Mouse (Mus musculus) small intestine, adult 2 months (tissue): ENCODE data around the gene Ttc9.

Experiments
- CTCF ChIP-seq: fragments of 200-500 bp; IDR thresholded peaks from 2 replicates; pipeline ENCODE4 v1.5.1; 2012; ENCODE audit warnings: low read depth, mild to moderate bottlenecking, control low read depth, inconsistent platforms, low read length, moderate library complexity, mixed read lengths; ENCODE audit not compliant: insufficient replicate concordance, insufficient read length; ENCODE audit errors: extremely low read depth
- POLR2A ChIP-seq: fragments of 200-500 bp; IDR thresholded peaks from 2 replicates; pipeline ENCODE4 v1.6.1; 2012; ENCODE audit warnings: low read depth, mild to moderate bottlenecking, control low read depth, inconsistent platforms, low read length, moderate library complexity

DNA sequence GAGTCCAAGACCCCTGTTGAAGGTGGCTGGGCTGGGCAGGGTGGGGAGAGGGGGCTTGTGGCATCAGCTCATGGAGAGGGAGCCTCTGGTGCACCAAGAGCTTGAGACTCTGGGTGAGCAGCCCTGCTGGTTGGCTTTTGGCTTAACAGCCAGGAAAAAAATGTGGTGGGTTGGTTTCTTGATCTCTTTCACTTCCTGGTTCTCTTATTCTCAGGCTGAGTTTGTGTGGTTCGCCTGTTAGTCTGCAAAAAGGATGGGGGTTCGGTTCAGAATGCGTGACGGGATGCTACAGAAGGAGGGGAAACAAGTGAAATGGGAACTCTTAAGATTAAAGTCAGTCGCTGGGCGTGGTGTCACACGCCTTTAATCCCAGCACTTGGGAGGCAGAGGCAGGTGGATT lies 27.0 kb downstream of the Ttc9 start:
- TF ChIP-seq CTCF (no peak), POLR2A (no peak)
